Mouse (Mus musculus): Measurements from ENCODE around the gene Ndrg3.

DNA sequence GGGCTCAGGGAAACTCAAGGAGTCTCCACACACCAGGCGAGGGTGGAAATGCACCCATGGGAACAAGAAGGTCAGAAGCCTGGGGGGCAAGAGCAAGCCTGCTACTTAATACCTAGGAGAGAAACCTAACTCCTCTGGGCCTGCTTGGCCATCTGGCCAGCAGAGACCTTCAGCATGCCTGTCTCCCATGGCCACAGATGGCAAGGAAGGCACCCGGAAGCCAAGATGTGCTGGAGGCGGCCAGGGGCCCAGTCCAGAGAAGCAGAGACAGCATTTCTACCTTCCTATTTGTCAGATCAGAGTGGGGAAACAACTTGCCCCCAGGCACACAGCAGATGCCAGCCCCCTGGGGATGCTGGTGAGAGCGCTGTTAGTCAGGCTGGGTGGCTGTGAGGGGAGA lies 36.4 kb upstream of the Ndrg3 start:
- no peak for TF ChIP-seq CTCF (IDR thresholded peaks at IDR 0.05; ENCODE audit: borderline replicate concordance, insufficient read depth, low read length)
- no peak for TF ChIP-seq POLR2A (IDR thresholded peaks at IDR 0.05; ENCODE audit: low read depth, low read length)

Data from embryonic fibroblast, embryonic 13.5 days (primary cell).